Comparison of ENCODE assay signal across 8 mouse cellular contexts in genomic region chr17:15374321-15375141, GRCm38 (mm10). TPM values are rescaled to one million over a fixed set of nuclear protein-coding genes. Genes with fewer than 3 reads are reported as not detected.
DNase-seq lines count a peak whose midpoint lies in the region; ATAC-seq and TF ChIP-seq lines count a peak whose summit lies in the region.

No protein-coding gene starts in this region.

- H3K9me3 ChIP-seq in forebrain, embryonic 12.5 days = no peaks in the 10 kb centered on the region
- no peaks in the 10 kb centered on the region for H3K9me3 ChIP-seq in intestine, embryonic 16.5 days (ENCODE audit: control insufficient read depth, low read length)
- no peaks in the 10 kb centered on the region for H3K9me3 ChIP-seq in midbrain, postnatal 0 days (ENCODE audit: low read length)

- peak overlapping the region; percentile 93 for H3K9ac ChIP-seq in forebrain, embryonic 12.5 days
- H3K9ac ChIP-seq in intestine, embryonic 16.5 days (ENCODE audit: low read depth, low read length) = peak overlapping the region; percentile 84
- H3K9ac ChIP-seq in midbrain, postnatal 0 days (replicated peaks; ENCODE audit: low read length, poor library complexity, severe bottlenecking) = peak overlapping the region; percentile 85

- peaks cover 30% of the 10 kb centered on the region for H3K36me3 ChIP-seq in forebrain, embryonic 12.5 days (replicated peaks)
- no peaks in the 10 kb centered on the region for H3K36me3 ChIP-seq in intestine, embryonic 16.5 days (ENCODE audit: control insufficient read depth, insufficient read depth, low read length)
- peaks cover 12% of the 10 kb centered on the region for H3K36me3 ChIP-seq in midbrain, postnatal 0 days (ENCODE audit: insufficient read depth, low read length)

- H3K4me3 ChIP-seq in forebrain, embryonic 12.5 days (replicated peaks) = peak overlapping the region; percentile 89
- peak overlapping the region; percentile 76 for H3K4me3 ChIP-seq in intestine, embryonic 16.5 days (ENCODE audit: low read length)
- peak overlapping the region; percentile 73 for H3K4me3 ChIP-seq in midbrain, postnatal 0 days (ENCODE audit: low read depth, low read length)

- H3K4me2 ChIP-seq in forebrain, embryonic 12.5 days = peak overlapping the region; percentile 90
- peak overlapping the region; percentile 97 for H3K4me2 ChIP-seq in intestine, embryonic 16.5 days (ENCODE audit: low read depth, low read length)
- H3K4me2 ChIP-seq in midbrain, postnatal 0 days (ENCODE audit: low read depth, low read length, poor library complexity, severe bottlenecking) = peak overlapping the region; percentile 92

- no peak for TF ChIP-seq CTCF in midbrain, postnatal 0 days (IDR thresholded peaks at IDR 0.05)

- H3K4me1 ChIP-seq in forebrain, embryonic 12.5 days = peaks cover 76% of the 10 kb centered on the region
- peaks cover 32% of the 10 kb centered on the region for H3K4me1 ChIP-seq in intestine, embryonic 16.5 days (ENCODE audit: control insufficient read depth, insufficient read depth, low read length)
- H3K4me1 ChIP-seq in midbrain, postnatal 0 days (ENCODE audit: insufficient read depth, low read length) = peaks cover 19% of the 10 kb centered on the region

- no peak for ATAC-seq in forebrain, embryonic 12.5 days (ENCODE audit: low FRiP score)
- ATAC-seq in intestine, embryonic 16.5 days = no peak
- no peak for ATAC-seq in midbrain, postnatal 0 days (ENCODE audit: low FRiP score)

- peak; percentile 21 for DNase-seq in right cerebral cortex, postnatal 4 days
- no peak for DNase-seq in right cerebral cortex, adult 2 months (ENCODE audit: low spot score in 2 of 2)
- no peak for DNase-seq in midbrain, postnatal 0 days (ENCODE audit: low spot score)
- no peak for DNase-seq in right cerebral cortex, postnatal 36 days (ENCODE audit: low spot score in 2 of 2)
- no peak for DNase-seq in cerebellum, postnatal 36 days
- no peak for DNase-seq in ovary, postnatal 14 days (ENCODE audit: low spot score)

- H3K27me3 ChIP-seq in forebrain, embryonic 12.5 days = peaks cover 22% of the 10 kb centered on the region
- peaks cover 4% of the 10 kb centered on the region for H3K27me3 ChIP-seq in intestine, embryonic 16.5 days (replicated peaks; ENCODE audit: control insufficient read depth, insufficient read depth, low read length)
- H3K27me3 ChIP-seq in midbrain, postnatal 0 days (ENCODE audit: insufficient read depth, low read length) = no peaks in the 10 kb centered on the region

- H3K27ac ChIP-seq in forebrain, embryonic 12.5 days = peak overlapping the region; percentile 99
- H3K27ac ChIP-seq in intestine, embryonic 16.5 days (ENCODE audit: low read length) = peak overlapping the region; percentile 86
- peak overlapping the region; percentile 94 for H3K27ac ChIP-seq in midbrain, postnatal 0 days (ENCODE audit: low read depth, low read length)

- WGBS in forebrain, embryonic 12.5 days = under 1% methylated on average over 50 of the region's 50 CpGs
- 2% methylated on average over 50 of the region's 50 CpGs for WGBS in intestine, embryonic 16.5 days
- WGBS in midbrain, postnatal 0 days = under 1% methylated on average over 50 of the region's 50 CpGs

RNA-seq across cellular contexts. Expression of gene Dll1, which starts 2.1 kb away (rescaled TPM):
- polyA plus RNA-seq in forebrain, embryonic 12.5 days (2016; fragmentation: Nextera tagmentation; extraction: Ambion mirVana) = 89.3 and 98.1 TPM in 2 replicates
- 24.2 and 25.4 TPM in 2 replicates for polyA plus RNA-seq in intestine, embryonic 16.5 days (2015; fragmentation: Nextera tagmentation; extraction: Ambion mirVana)
- 20.9 and 42.7 TPM in 2 replicates for total RNA-seq in midbrain, postnatal 0 days (2014; rRNA removed)
- polyA plus RNA-seq in midbrain, postnatal 0 days (2015; fragmentation: Nextera tagmentation; extraction: Ambion mirVana) = 10.2 and 11.6 TPM in 2 replicates

RNA-seq across cellular contexts. Expression of gene Fam120b, which starts 21.5 kb away (rescaled TPM):
- polyA plus RNA-seq in forebrain, embryonic 12.5 days (2016; fragmentation: Nextera tagmentation; extraction: Ambion mirVana) = 41.4 and 42.1 TPM in 2 replicates
- polyA plus RNA-seq in intestine, embryonic 16.5 days (2015; fragmentation: Nextera tagmentation; extraction: Ambion mirVana) = 26.8 and 27.4 TPM in 2 replicates
- 40.6 TPM in 2 replicates for total RNA-seq in midbrain, postnatal 0 days (2014; rRNA removed)
- 35.8 and 37.0 TPM in 2 replicates for polyA plus RNA-seq in midbrain, postnatal 0 days (2015; fragmentation: Nextera tagmentation; extraction: Ambion mirVana)
